23 mouse cellular contexts compared by ENCODE assay signal in genomic region chr13:19462966-19463365, GRCm38 (mm10).
DNase-seq lines count a peak whose midpoint lies in the region; ATAC-seq and TF ChIP-seq lines count a peak whose summit lies in the region.
"Had no signal": no experiment of that assay in that cellular context is flagged by ENCODE, and none has a peak within 500 bp of the region (broad histone marks: within the 10 kb centered on the region; RNA-seq: fewer than 3 reads in every experiment).

No protein-coding gene starts in this region.

- H3K36me3 ChIP-seq in intestine, postnatal 0 days (ENCODE audit: control insufficient read depth, insufficient read depth) = no peaks in the 10 kb centered on the region
- H3K36me3 ChIP-seq in intestine, embryonic 15.5 days = no peaks in the 10 kb centered on the region
- no peaks in the 10 kb centered on the region for H3K36me3 ChIP-seq in lung, postnatal 0 days (ENCODE audit: insufficient read depth, low read length)
- no peaks in the 10 kb centered on the region for H3K36me3 ChIP-seq in forebrain, embryonic 16.5 days (ENCODE audit: control insufficient read depth, insufficient read depth)
- H3K36me3 ChIP-seq: embryonic facial prominence, embryonic 10.5 days; forebrain, embryonic 12.5 days; heart, embryonic 15.5 days; liver, embryonic 13.5 days had no signal

- in situ Hi-C loops in Patski (cut with MboI; ENCODE audit: low pct_unique_long_range_greater_than_20kb) = loop anchor here (25.0 kb wide), 1 partner anchor 174 kb away; no protein-coding TSS in a partner anchor

- TF ChIP-seq CTCF in intestine, postnatal 0 days (IDR thresholded peaks at IDR 0.05; ENCODE audit: low read depth) = peak; percentile 28; the same call in 1 of the 2 replicates
- 0 out of 2 replicates have a peak, but pooled peaks have one; percentile 4 for TF ChIP-seq CTCF in lung, postnatal 0 days (IDR thresholded peaks at IDR 0.05)
- TF ChIP-seq CTCF in Patski (IDR thresholded peaks at IDR 0.05) = peak; percentile 36

- no peaks in the 10 kb centered on the region; the same call in 1 of the 2 replicates for H3K9me3 ChIP-seq in intestine, postnatal 0 days (ENCODE audit: control insufficient read depth)
- no peaks in the 10 kb centered on the region for H3K9me3 ChIP-seq in intestine, embryonic 15.5 days
- H3K9me3 ChIP-seq in lung, postnatal 0 days (ENCODE audit: low read length) = no peaks in the 10 kb centered on the region
- no peaks in the 10 kb centered on the region for H3K9me3 ChIP-seq in forebrain, embryonic 16.5 days (ENCODE audit: control insufficient read depth, low read length)
- H3K9me3 ChIP-seq: embryonic facial prominence, embryonic 10.5 days; forebrain, embryonic 12.5 days; heart, embryonic 15.5 days; liver, embryonic 13.5 days had no signal

- WGBS in intestine, postnatal 0 days = 89% methylated on average over 2 of the region's 2 CpGs
- 92% methylated on average over 2 of the region's 2 CpGs for WGBS in intestine, embryonic 15.5 days
- 92% methylated on average over 2 of the region's 2 CpGs for WGBS in lung, postnatal 0 days
- WGBS in forebrain, embryonic 16.5 days = 99% methylated on average over 2 of the region's 2 CpGs

- POLR2A ChIA-PET in Patski (lab: Charles Lee) = no interaction called here

- H3K4me2 ChIP-seq in intestine, postnatal 0 days (replicated peaks; ENCODE audit: low read depth) = no peak overlapping the region
- H3K4me2 ChIP-seq in intestine, embryonic 15.5 days (replicated peaks) = no peak overlapping the region
- no peak overlapping the region for H3K4me2 ChIP-seq in lung, postnatal 0 days (replicated peaks; ENCODE audit: low read depth, low read length)
- H3K4me2 ChIP-seq in forebrain, embryonic 16.5 days (ENCODE audit: low read length) = no peak overlapping the region
- H3K4me2 ChIP-seq: forebrain, embryonic 12.5 days; heart, embryonic 15.5 days; liver, embryonic 13.5 days had no signal

- ATAC-seq in intestine, postnatal 0 days = no peak
- no peak for ATAC-seq in intestine, embryonic 15.5 days
- no peak for ATAC-seq in lung, postnatal 0 days
- no peak for ATAC-seq in Patski
- ATAC-seq in forebrain, embryonic 16.5 days = no peak
- ATAC-seq: hindbrain, embryonic 16.5 days; midbrain, embryonic 16.5 days had no signal

- no peak overlapping the region for H3K4me3 ChIP-seq in intestine, postnatal 0 days (ENCODE audit: low read depth, low read length)
- no peak overlapping the region for H3K4me3 ChIP-seq in intestine, embryonic 15.5 days (replicated peaks)
- H3K4me3 ChIP-seq in lung, postnatal 0 days (ENCODE audit: low read depth, low read length) = no peak overlapping the region
- H3K4me3 ChIP-seq in forebrain, embryonic 16.5 days (replicated peaks; ENCODE audit: low read length) = no peak overlapping the region
- H3K4me3 ChIP-seq: embryonic facial prominence, embryonic 10.5 days; forebrain, embryonic 12.5 days; heart, embryonic 15.5 days; liver, embryonic 13.5 days had no signal

- no peak for DNase-seq in lung, postnatal 0 days (ENCODE audit: low spot score)
- no peak for DNase-seq in lung, postnatal 4 days
- DNase-seq in Patski (ENCODE audit: low read depth, low spot score) = no peak
- no peak for DNase-seq in ovary, postnatal 10 days (ENCODE audit: low spot score)
- DNase-seq: adrenal gland, adult 2 months; cerebellum, adult 9-10 months; gastrocnemius, postnatal 10 days; heart, adult 18-20 months; heart, postnatal 4 days; kidney, adult 11 months; kidney, postnatal 10 days; liver, embryonic 13.5 days; lung, postnatal 10 days; retina, postnatal 1 day; thymus, postnatal 14 days had no signal

- no peaks in the 10 kb centered on the region for H3K4me1 ChIP-seq in intestine, postnatal 0 days (replicated peaks; ENCODE audit: control insufficient read depth, insufficient read depth, low read length)
- H3K4me1 ChIP-seq in intestine, embryonic 15.5 days (replicated peaks) = no peaks in the 10 kb centered on the region
- no peaks in the 10 kb centered on the region for H3K4me1 ChIP-seq in lung, postnatal 0 days (ENCODE audit: insufficient read depth, low read depth, low read length)
- H3K4me1 ChIP-seq in forebrain, embryonic 16.5 days (replicated peaks; ENCODE audit: control insufficient read depth, insufficient read depth, low read length) = no peaks in the 10 kb centered on the region
- H3K4me1 ChIP-seq: embryonic facial prominence, embryonic 10.5 days; forebrain, embryonic 12.5 days; heart, embryonic 15.5 days; liver, embryonic 13.5 days had no signal

- H3K27me3 ChIP-seq in intestine, postnatal 0 days (replicated peaks; ENCODE audit: control insufficient read depth, insufficient read depth, low read length) = no peaks in the 10 kb centered on the region
- H3K27me3 ChIP-seq in intestine, embryonic 15.5 days (replicated peaks) = no peaks in the 10 kb centered on the region
- no peaks in the 10 kb centered on the region for H3K27me3 ChIP-seq in lung, postnatal 0 days (replicated peaks; ENCODE audit: insufficient read depth, low read length)
- H3K27me3 ChIP-seq in Patski = peaks cover 10% of the 10 kb centered on the region
- no peaks in the 10 kb centered on the region for H3K27me3 ChIP-seq in forebrain, embryonic 16.5 days (replicated peaks; ENCODE audit: control insufficient read depth, insufficient read depth, low read length)
- H3K27me3 ChIP-seq: forebrain, embryonic 12.5 days; heart, embryonic 15.5 days; liver, embryonic 13.5 days had no signal

- no peak overlapping the region for H3K27ac ChIP-seq in intestine, postnatal 0 days (ENCODE audit: low read depth, low read length)
- no peak overlapping the region for H3K27ac ChIP-seq in intestine, embryonic 15.5 days
- H3K27ac ChIP-seq in lung, postnatal 0 days (ENCODE audit: low read length) = no peak overlapping the region
- H3K27ac ChIP-seq in forebrain, embryonic 16.5 days (ENCODE audit: low read length) = no peak overlapping the region
- H3K27ac ChIP-seq: embryonic facial prominence, embryonic 10.5 days; forebrain, embryonic 12.5 days; heart, embryonic 15.5 days; liver, embryonic 13.5 days had no signal

- no peak overlapping the region for H3K9ac ChIP-seq in intestine, postnatal 0 days (ENCODE audit: low read depth, low read length)
- H3K9ac ChIP-seq in intestine, embryonic 15.5 days = no peak overlapping the region
- no peak overlapping the region for H3K9ac ChIP-seq in lung, postnatal 0 days (replicated peaks; ENCODE audit: low read depth)
- no peak overlapping the region for H3K9ac ChIP-seq in forebrain, embryonic 16.5 days (replicated peaks; ENCODE audit: low read depth, low read length)
- H3K9ac ChIP-seq: forebrain, embryonic 12.5 days; heart, embryonic 15.5 days; liver, embryonic 13.5 days had no signal

- TF ChIP-seq EP300 in lung, postnatal 0 days (IDR thresholded peaks at IDR 0.05) = no peak

- CTCF ChIA-PET in Patski (lab: Charles Lee) = no interaction called here
